Mouse (Mus musculus): Measurements from ENCODE around the gene Gab2.
A peak's percentile ranks its signal among the peaks of the same experiment; 100 is the strongest.

The Gab2 gene

GRCm38 (mm10) chr7:97270367-97270766 lies 189.0 kb downstream of the Gab2 start:
- DNase-seq: no peak

- no peak for DNase-seq
Observed at GRCm38 (mm10) chr7:97271068-97271467, 189.7 kb downstream of the Gab2 start.

GRCm38 (mm10) chr7:97296986-97297385 lies 215.6 kb downstream of the Gab2 start:
- DNase-seq: no peak

GRCm38 (mm10) chr7:97297466-97297865 lies 216.1 kb downstream of the Gab2 start:
- peak; percentile 77 to 82 for DNase-seq

- no peak for DNase-seq
Observed at GRCm38 (mm10) chr7:97298279-97298678, 216.9 kb downstream of the Gab2 start.

GRCm38 (mm10) chr7:97298943-97299342 lies 217.6 kb downstream of the Gab2 start:
- DNase-seq: no peak

- DNase-seq: no peak
Observed at GRCm38 (mm10) chr7:97300914-97301313, 219.5 kb downstream of the Gab2 start.

- no peak for DNase-seq
Observed at GRCm38 (mm10) chr7:97301321-97301720, 219.9 kb downstream of the Gab2 start.

GRCm38 (mm10) chr7:97302261-97302660 lies 220.9 kb downstream of the Gab2 start:
- DNase-seq: no peak

- DNase-seq: no peak
Observed at GRCm38 (mm10) chr7:97302876-97303275, 221.5 kb downstream of the Gab2 start.

GRCm38 (mm10) chr7:97303614-97304013 lies 222.2 kb downstream of the Gab2 start:
- no peak for DNase-seq

- DNase-seq: no peak
Observed at GRCm38 (mm10) chr7:97304471-97304870, 223.1 kb downstream of the Gab2 start.

- no peak for DNase-seq
Observed at GRCm38 (mm10) chr7:97305206-97305605, 223.8 kb downstream of the Gab2 start.

GRCm38 (mm10) chr7:97306813-97307212 lies 225.4 kb downstream of the Gab2 start:
- no peak for DNase-seq

GRCm38 (mm10) chr7:97307546-97307945 lies 226.2 kb downstream of the Gab2 start:
- DNase-seq: no peak

GRCm38 (mm10) chr7:97309461-97310340 lies 228.3 kb downstream of the Gab2 start:
- DNase-seq: no peak

GRCm38 (mm10) chr7:97310341-97310635 lies 228.9 kb downstream of the Gab2 start:
- DNase-seq: no peak

GRCm38 (mm10) chr7:97311620-97312019 lies 230.2 kb downstream of the Gab2 start:
- no peak for DNase-seq

GRCm38 (mm10) chr7:97312196-97312595 lies 230.8 kb downstream of the Gab2 start:
- DNase-seq: no peak

GRCm38 (mm10) chr7:97312856-97313255 lies 231.5 kb downstream of the Gab2 start:
- no peak for DNase-seq

GRCm38 (mm10) chr7:97313364-97313995 lies 232.1 kb downstream of the Gab2 start:
- DNase-seq: no peak

- peak; percentile 82 to 87 for DNase-seq
Observed at GRCm38 (mm10) chr7:97314646-97315045, 233.3 kb downstream of the Gab2 start.

GRCm38 (mm10) chr7:97315656-97316055 lies 234.3 kb downstream of the Gab2 start:
- DNase-seq: no peak

GRCm38 (mm10) chr7:97317706-97318105 lies 236.3 kb downstream of the Gab2 start:
- no peak for DNase-seq
